Mouse (Mus musculus): ENCODE results near the gene Pou6f2. TPM values are rescaled to one million over a fixed set of nuclear protein-coding genes. Genes with fewer than 3 reads are reported as not detected.

The Pou6f2 gene
- polyA plus RNA-seq, 1 experiment from 2014 or later: 0.26 TPM

DNA sequence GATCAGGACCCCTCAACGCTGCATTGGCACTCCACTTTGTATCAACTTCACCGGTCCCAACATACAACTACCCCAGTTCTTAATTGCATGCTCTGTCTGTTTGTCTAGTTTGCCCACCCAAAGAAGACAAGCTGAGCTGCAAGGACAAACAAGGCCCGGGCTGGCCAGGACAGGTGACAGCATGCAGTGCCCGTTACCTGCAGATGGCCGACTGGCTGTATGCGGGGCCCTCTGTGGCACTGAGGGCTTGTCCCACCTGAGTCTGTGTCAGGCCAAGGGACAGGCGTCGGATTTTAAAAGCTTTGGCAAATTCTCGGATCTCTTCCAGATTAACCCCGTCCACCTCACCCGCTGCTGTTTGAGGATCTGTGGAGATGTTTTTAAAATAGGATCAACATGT is 268.7 kb downstream of the Pou6f2 start:
- H3K36me3 ChIP-seq (ENCODE audit: control insufficient read depth, insufficient read depth, low read length): no peaks in the 10 kb centered on the region
- H3K27ac ChIP-seq (ENCODE audit: low read depth): no peak overlapping the region
- H3K4me1 ChIP-seq (replicated peaks; ENCODE audit: control insufficient read depth, insufficient read depth, low read length): no peaks in the 10 kb centered on the region
- H3K9ac ChIP-seq (ENCODE audit: low read length): no peak overlapping the region
- no peak overlapping the region for H3K4me2 ChIP-seq (ENCODE audit: low read length)
- H3K4me3 ChIP-seq (ENCODE audit: low read depth, low read length): no peak overlapping the region
- no peak for DNase-seq (ENCODE audit: low spot score)
- no peaks in the 10 kb centered on the region for H3K9me3 ChIP-seq (ENCODE audit: control insufficient read depth, low read length)
- H3K27me3 ChIP-seq (replicated peaks; ENCODE audit: control insufficient read depth, insufficient read depth, low read length): 0 out of 2 replicates have a peak, but pooled peaks cover 3% of the 10 kb centered on the region
- ATAC-seq (replicated peaks; ENCODE audit: low FRiP score, low TSS enrichment, low read depth): no peak
- 78% methylated on average over 11 of the region's 11 CpGs for WGBS

DNA sequence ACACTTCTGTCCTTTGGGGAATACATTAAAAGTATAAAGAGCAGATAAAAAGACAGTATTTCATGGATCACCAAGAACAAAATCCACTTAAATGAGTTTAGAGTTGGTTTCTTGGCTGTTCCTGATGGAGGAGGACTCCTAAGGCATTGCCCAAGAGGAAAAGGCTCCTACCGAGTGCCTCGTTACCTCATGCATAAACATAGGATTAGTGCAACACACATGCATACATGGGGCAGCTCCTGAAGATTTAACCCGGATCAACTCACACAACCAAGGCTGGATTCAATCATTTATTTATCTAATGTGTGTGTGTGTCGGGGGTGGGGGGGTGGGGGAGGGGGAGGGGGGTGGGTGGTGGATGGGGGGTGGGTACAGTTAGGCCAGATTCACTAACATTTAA is 269.4 kb downstream of the Pou6f2 start:
- Histone ChIP-seq H3K4me2 (ENCODE audit: low read length) (no peak overlapping the region), H3K27ac (ENCODE audit: low read depth) (no peak overlapping the region), H3K9me3 (ENCODE audit: control insufficient read depth, low read length) (no peaks in the 10 kb centered on the region), H3K9ac (ENCODE audit: low read length) (no peak overlapping the region), H3K4me1 (replicated peaks; ENCODE audit: control insufficient read depth, insufficient read depth, low read length) (no peaks in the 10 kb centered on the region), H3K27me3 (replicated peaks; ENCODE audit: control insufficient read depth, insufficient read depth, low read length) (0 out of 2 replicates have a peak, but pooled peaks cover 5% of the 10 kb centered on the region), H3K36me3 (ENCODE audit: control insufficient read depth, insufficient read depth, low read length) (no peaks in the 10 kb centered on the region), H3K4me3 (ENCODE audit: low read depth, low read length) (no peak overlapping the region)
- ATAC-seq (replicated peaks; ENCODE audit: low FRiP score, low TSS enrichment, low read depth) (no peak), DNase-seq (ENCODE audit: low spot score) (no peak)
- 37% methylated on average over 4 of the region's 4 CpGs for WGBS

GRCm38 (mm10) chr13:18126111-18126510 is 271.4 kb downstream of the Pou6f2 start:
- no peak overlapping the region for H3K4me2 ChIP-seq (ENCODE audit: low read length)
- H3K4me3 ChIP-seq (ENCODE audit: low read depth, low read length): no peak overlapping the region
- no peak for ATAC-seq (replicated peaks; ENCODE audit: low FRiP score, low TSS enrichment, low read depth)
- no peaks in the 10 kb centered on the region for H3K9me3 ChIP-seq (ENCODE audit: control insufficient read depth, low read length)
- 70% methylated on average over 2 of the region's 2 CpGs for WGBS
- DNase-seq (ENCODE audit: low spot score): no peak
- no peak overlapping the region for H3K9ac ChIP-seq (ENCODE audit: low read length)
- 0 out of 2 replicates have a peak, but pooled peaks cover 5% of the 10 kb centered on the region for H3K27me3 ChIP-seq (replicated peaks; ENCODE audit: control insufficient read depth, insufficient read depth, low read length)
- no peak overlapping the region for H3K27ac ChIP-seq (ENCODE audit: low read depth)
- no peaks in the 10 kb centered on the region for H3K36me3 ChIP-seq (ENCODE audit: control insufficient read depth, insufficient read depth, low read length)
- no peaks in the 10 kb centered on the region for H3K4me1 ChIP-seq (replicated peaks; ENCODE audit: control insufficient read depth, insufficient read depth, low read length)

DNA sequence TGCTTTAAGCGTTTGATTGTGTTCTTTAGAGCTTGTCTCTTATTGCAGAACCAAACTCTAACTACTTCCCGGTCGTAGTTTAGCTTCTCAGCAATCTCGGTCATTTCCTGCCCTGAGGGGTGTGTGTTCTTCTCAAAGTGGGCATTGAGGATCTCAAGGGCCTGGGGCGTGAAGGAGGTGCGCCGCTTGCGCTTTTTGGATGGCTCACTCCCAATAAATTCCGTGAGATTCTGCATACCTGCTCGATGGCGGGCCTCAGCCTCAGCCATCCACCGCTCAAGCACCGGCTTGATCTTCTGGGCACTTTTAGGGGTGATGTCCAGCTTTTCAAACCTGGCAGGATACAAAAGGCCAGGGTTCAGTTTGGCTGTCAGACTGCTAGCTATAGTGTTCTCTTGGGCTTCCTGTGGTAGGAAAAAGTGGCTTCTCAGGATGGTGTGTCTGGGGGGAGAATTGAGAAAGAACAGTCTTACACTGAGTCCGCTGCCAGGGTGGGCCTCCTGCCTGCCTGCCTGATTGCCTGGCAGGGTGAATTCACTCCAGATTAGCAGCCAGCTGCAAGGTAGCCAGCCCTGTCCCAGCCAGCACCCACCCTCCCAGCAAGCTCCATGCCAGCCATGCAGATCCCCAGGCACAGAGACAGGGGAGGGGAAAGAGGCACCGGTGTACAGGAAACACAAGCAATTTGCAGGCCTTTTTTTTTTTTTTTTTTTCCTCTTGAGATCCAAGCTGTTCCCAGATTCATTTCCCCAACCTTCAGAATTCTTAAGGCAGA is 272.1 kb downstream of the Pou6f2 start:
- Histone ChIP-seq H3K4me1 (replicated peaks; ENCODE audit: control insufficient read depth, insufficient read depth, low read length) (no peaks in the 10 kb centered on the region), H3K27me3 (replicated peaks; ENCODE audit: control insufficient read depth, insufficient read depth, low read length) (0 out of 2 replicates have a peak, but pooled peaks cover 5% of the 10 kb centered on the region), H3K9me3 (ENCODE audit: control insufficient read depth, low read length) (no peaks in the 10 kb centered on the region), H3K9ac (ENCODE audit: low read length) (no peak overlapping the region), H3K4me3 (ENCODE audit: low read depth, low read length) (no peak overlapping the region), H3K27ac (ENCODE audit: low read depth) (no peak overlapping the region), H3K36me3 (ENCODE audit: control insufficient read depth, insufficient read depth, low read length) (no peaks in the 10 kb centered on the region), H3K4me2 (ENCODE audit: low read length) (no peak overlapping the region)
- 69% methylated on average over 15 of the region's 15 CpGs for WGBS
- no peak for DNase-seq (ENCODE audit: low spot score)
- no peak for ATAC-seq (replicated peaks; ENCODE audit: low FRiP score, low TSS enrichment, low read depth)

GRCm38 (mm10) chr13:18124368-18124767 is 273.1 kb downstream of the Pou6f2 start:
- WGBS: 29% methylated on average over 13 of the region's 13 CpGs
- Histone ChIP-seq H3K4me1 (replicated peaks; ENCODE audit: control insufficient read depth, insufficient read depth, low read length) (no peaks in the 10 kb centered on the region), H3K27ac (ENCODE audit: low read depth) (no peak overlapping the region), H3K4me3 (ENCODE audit: low read depth, low read length) (no peak overlapping the region), H3K4me2 (ENCODE audit: low read length) (peak overlapping the region; percentile 13), H3K36me3 (ENCODE audit: control insufficient read depth, insufficient read depth, low read length) (no peaks in the 10 kb centered on the region), H3K9me3 (ENCODE audit: control insufficient read depth, low read length) (no peaks in the 10 kb centered on the region), H3K27me3 (replicated peaks; ENCODE audit: control insufficient read depth, insufficient read depth, low read length) (0 out of 2 replicates have a peak, but pooled peaks cover 5% of the 10 kb centered on the region), H3K9ac (ENCODE audit: low read length) (no peak overlapping the region)
- DNase-seq (ENCODE audit: low spot score) (peak; percentile 60), ATAC-seq (replicated peaks; ENCODE audit: low FRiP score, low TSS enrichment, low read depth) (no peak)

- Histone ChIP-seq H3K4me1 (replicated peaks; ENCODE audit: control insufficient read depth, insufficient read depth, low read length) (no peaks in the 10 kb centered on the region), H3K9me3 (ENCODE audit: control insufficient read depth, low read length) (no peaks in the 10 kb centered on the region), H3K36me3 (ENCODE audit: control insufficient read depth, insufficient read depth, low read length) (no peaks in the 10 kb centered on the region), H3K4me3 (ENCODE audit: low read depth, low read length) (no peak overlapping the region), H3K9ac (ENCODE audit: low read length) (no peak overlapping the region), H3K4me2 (ENCODE audit: low read length) (no peak overlapping the region), H3K27me3 (replicated peaks; ENCODE audit: control insufficient read depth, insufficient read depth, low read length) (0 out of 2 replicates have a peak, but pooled peaks cover 5% of the 10 kb centered on the region), H3K27ac (ENCODE audit: low read depth) (no peak overlapping the region)
- ATAC-seq (replicated peaks; ENCODE audit: low FRiP score, low TSS enrichment, low read depth) (no peak), DNase-seq (ENCODE audit: low spot score) (no peak)
- WGBS: 96% methylated on average over 2 of the region's 2 CpGs
Observed at GRCm38 (mm10) chr13:18120406-18120805, 277.1 kb downstream of the Pou6f2 start.

- H3K9ac ChIP-seq (ENCODE audit: low read length): no peak overlapping the region
- H3K4me2 ChIP-seq (ENCODE audit: low read length): no peak overlapping the region
- no peak overlapping the region for H3K4me3 ChIP-seq (ENCODE audit: low read depth, low read length)
- ATAC-seq (replicated peaks; ENCODE audit: low FRiP score, low TSS enrichment, low read depth) (no peak), DNase-seq (ENCODE audit: low spot score) (no peak)
- no peak overlapping the region for H3K27ac ChIP-seq (ENCODE audit: low read depth)
- 59% methylated on average over 10 of the region's 10 CpGs for WGBS
- no peaks in the 10 kb centered on the region for H3K27me3 ChIP-seq (replicated peaks; ENCODE audit: control insufficient read depth, insufficient read depth, low read length)
- H3K36me3 ChIP-seq (ENCODE audit: control insufficient read depth, insufficient read depth, low read length): no peaks in the 10 kb centered on the region
- no peaks in the 10 kb centered on the region for H3K9me3 ChIP-seq (ENCODE audit: control insufficient read depth, low read length)
- no peaks in the 10 kb centered on the region for H3K4me1 ChIP-seq (replicated peaks; ENCODE audit: control insufficient read depth, insufficient read depth, low read length)
Observed at GRCm38 (mm10) chr13:18081443-18082119, 315.9 kb downstream of the Pou6f2 start.

Data from intestine, embryonic 14.5 days (tissue).